In the genomic region with DNA sequence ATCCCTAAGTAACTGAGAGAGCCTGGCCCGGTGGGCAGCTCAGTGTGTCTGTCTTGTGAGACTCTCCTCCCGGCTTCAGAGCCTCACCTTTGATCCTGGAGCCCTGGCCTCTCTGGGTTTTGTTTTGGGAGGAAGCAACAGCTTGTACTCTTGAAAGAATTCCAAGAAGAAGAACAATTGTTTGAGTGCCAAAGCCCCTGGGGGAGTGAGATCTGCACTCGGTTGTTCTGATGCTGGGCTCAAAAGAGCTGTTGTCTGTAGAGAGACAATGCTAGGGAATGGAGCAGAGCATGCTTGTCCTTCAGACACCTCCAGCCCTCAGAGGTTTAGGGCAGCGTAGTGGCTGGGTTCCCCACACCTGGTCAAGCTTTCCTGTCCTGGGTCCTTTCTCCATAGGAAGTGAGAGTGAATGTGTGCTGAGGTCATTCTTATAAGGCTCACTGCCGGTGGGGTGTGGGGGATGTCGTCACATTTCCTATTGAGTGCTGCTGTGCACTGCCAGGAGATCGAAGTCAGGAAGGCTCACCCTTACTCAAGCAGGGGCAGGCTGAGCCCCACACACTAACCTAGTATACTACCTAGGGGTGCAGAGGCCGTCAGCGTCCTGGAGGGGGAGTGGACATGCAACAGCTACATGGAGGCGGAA, we compare ENCODE assay signal across 8 mouse cellular contexts. TPM values are rescaled to one million over a fixed set of nuclear protein-coding genes. Genes with fewer than 3 reads are reported as not detected.
DNase-seq lines count a peak whose midpoint lies in the region; ATAC-seq and TF ChIP-seq lines count a peak whose summit lies in the region.
"Had no signal": no experiment of that assay in that cellular context is flagged by ENCODE, and none has a peak within 500 bp of the region (broad histone marks: within the 10 kb centered on the region; RNA-seq: fewer than 3 reads in every experiment).

No protein-coding gene starts in this region.

- no peak overlapping the region for H3K9ac ChIP-seq in kidney, postnatal 0 days (ENCODE audit: low read depth, low read length)
- H3K9ac ChIP-seq in hindbrain, postnatal 0 days (replicated peaks; ENCODE audit: low read length), result peak overlapping the region; percentile 38; the same call in 1 of the 2 replicates

- ATAC-seq in kidney, postnatal 0 days (replicated peaks; ENCODE audit: low FRiP score, low read depth), result peak; percentile 15; the same call in 1 of the 2 replicates
- peak; percentile 24; the same call in 1 of the 2 replicates for ATAC-seq in hindbrain, postnatal 0 days

- no peak for TF ChIP-seq CTCF in kidney, postnatal 0 days (IDR thresholded peaks at IDR 0.05; ENCODE audit: low read depth)
- no peak for TF ChIP-seq CTCF in hindbrain, postnatal 0 days (IDR thresholded peaks at IDR 0.05; ENCODE audit: low read depth)

- H3K4me3 ChIP-seq in kidney, postnatal 0 days (replicated peaks; ENCODE audit: low read depth, low read length), result no peak overlapping the region
- H3K4me3 ChIP-seq in hindbrain, postnatal 0 days (ENCODE audit: low read length), result no peak overlapping the region

- WGBS in kidney, postnatal 0 days, result 57% methylated on average over 10 of the region's 10 CpGs
- WGBS in hindbrain, postnatal 0 days, result 35% methylated on average over 10 of the region's 10 CpGs

- H3K27ac ChIP-seq in kidney, postnatal 0 days, result peak overlapping the region; percentile 57; the same call in 1 of the 2 replicates
- H3K27ac ChIP-seq in hindbrain, postnatal 0 days, result peak overlapping the region; percentile 72

- H3K36me3 ChIP-seq in kidney, postnatal 0 days (ENCODE audit: insufficient read depth, low read length), result no peaks in the 10 kb centered on the region
- H3K36me3 ChIP-seq in hindbrain, postnatal 0 days (ENCODE audit: insufficient read depth, low read length), result no peaks in the 10 kb centered on the region

- H3K4me2 ChIP-seq in kidney, postnatal 0 days (ENCODE audit: low read length), result no peak overlapping the region; the same call in 1 of the 2 replicates
- no peak overlapping the region for H3K4me2 ChIP-seq in hindbrain, postnatal 0 days (ENCODE audit: low read depth, low read length)

- no peaks in the 10 kb centered on the region for H3K27me3 ChIP-seq in kidney, postnatal 0 days (ENCODE audit: insufficient read depth, low read length)
- no peaks in the 10 kb centered on the region for H3K27me3 ChIP-seq in hindbrain, postnatal 0 days (ENCODE audit: insufficient read depth, low read length)

- no peak for DNase-seq in kidney, postnatal 0 days (ENCODE audit: low spot score)
- no peak for DNase-seq in kidney, adult 11 months
- DNase-seq in ZHBTc4 (ENCODE audit: low read depth, low spot score), result peak; percentile 70
- DNase-seq in cerebellum, adult 9-10 months, result peak; percentile 86
- peak; percentile 38 for DNase-seq in hindbrain, postnatal 0 days (ENCODE audit: low spot score)
- DNase-seq in frontal cortex, postnatal 25 days (ENCODE audit: low spot score in 2 of 2), result no peak
- DNase-seq in left cerebral cortex, postnatal 14 days (ENCODE audit: low spot score in 2 of 2), result no peak
- DNase-seq: gastrocnemius, postnatal 36 days had no signal

- H3K4me1 ChIP-seq in kidney, postnatal 0 days (replicated peaks; ENCODE audit: insufficient read depth, low read length), result peaks cover 14% of the 10 kb centered on the region; the same call in 1 of the 2 replicates
- H3K4me1 ChIP-seq in hindbrain, postnatal 0 days (ENCODE audit: insufficient read depth, low read length), result no peaks in the 10 kb centered on the region

- intact Hi-C loops in left cerebral cortex, postnatal 14 days (cut with DNase I), result no loop called here

- no peaks in the 10 kb centered on the region for H3K9me3 ChIP-seq in kidney, postnatal 0 days (replicated peaks; ENCODE audit: low read length)
- H3K9me3 ChIP-seq in hindbrain, postnatal 0 days (ENCODE audit: low read length), result no peaks in the 10 kb centered on the region

RNA-seq across cellular contexts. Expression of gene Ccdc12, which starts 16.9 kb away (rescaled TPM):
- polyA plus RNA-seq in kidney, postnatal 0 days (2015; fragmentation: Nextera tagmentation; extraction: Ambion mirVana), result 153 and 154 TPM in 2 replicates
- total RNA-seq in hindbrain, postnatal 0 days (2014; rRNA removed), result 15.0 and 17.0 TPM in 2 replicates
- polyA plus RNA-seq in hindbrain, postnatal 0 days (2015; fragmentation: Nextera tagmentation; extraction: Ambion mirVana), result 108 and 113 TPM in 2 replicates
- 10 to 100 TPM; 44.8 to 58.6 TPM for total RNA-seq in left cerebral cortex, postnatal 14 days (2021)

RNA-seq across cellular contexts. Expression of gene Nbeal2, which starts 19.3 kb away (rescaled TPM):
- 2.9 and 3.9 TPM in 2 replicates for polyA plus RNA-seq in kidney, postnatal 0 days (2015; fragmentation: Nextera tagmentation; extraction: Ambion mirVana)
- total RNA-seq in hindbrain, postnatal 0 days (2014; rRNA removed), result 9.0 and 11.5 TPM in 2 replicates
- polyA plus RNA-seq in hindbrain, postnatal 0 days (2015; fragmentation: Nextera tagmentation; extraction: Ambion mirVana), result 1.8 and 1.9 TPM in 2 replicates
- total RNA-seq in left cerebral cortex, postnatal 14 days (2021), result 1 to 10 TPM; 5.9 to 8.9 TPM

RNA-seq across cellular contexts. Expression of gene Nradd, which starts 49.0 kb away (rescaled TPM):
- 42.3 and 45.7 TPM in 2 replicates for polyA plus RNA-seq in kidney, postnatal 0 days (2015; fragmentation: Nextera tagmentation; extraction: Ambion mirVana)
- 23.1 and 30.6 TPM in 2 replicates for total RNA-seq in hindbrain, postnatal 0 days (2014; rRNA removed)
- polyA plus RNA-seq in hindbrain, postnatal 0 days (2015; fragmentation: Nextera tagmentation; extraction: Ambion mirVana), result 18.7 and 19.3 TPM in 2 replicates
- total RNA-seq in left cerebral cortex, postnatal 14 days (2021), result 1 to 10 TPM in 1 of 2 experiments, under 1 TPM in 1; 0.70 to 1.3 TPM

Comparison
In these comparisons a context has a peak if more than half of its experiments do, and no peak if none do; other contexts are left out.
1. DNase-seq: peak in ZHBTc4 (single experiment), cerebellum, adult 9-10 months (single experiment) and hindbrain, postnatal 0 days (single experiment); none in kidney, postnatal 0 days (single experiment), kidney, adult 11 months (single experiment), frontal cortex, postnatal 25 days (0 of 2) and left cerebral cortex, postnatal 14 days (0 of 2).
2. RNA of gene Nradd, which starts 49.0 kb away (total RNA-seq): 23.1 to 30.6 TPM in hindbrain, postnatal 0 days; 0.70 to 1.3 TPM in left cerebral cortex, postnatal 14 days; every median in the first group is over 10 times any median in the second.